Mouse (Mus musculus): ENCODE results near the gene Lrrtm3.

- no peak for TF ChIP-seq CTCF (IDR thresholded peaks at IDR 0.05)
- TF ChIP-seq POLR2A (IDR thresholded peaks at IDR 0.05; ENCODE audit: insufficient read depth, low read depth, low read length): no peak
- TF ChIP-seq EP300 (IDR thresholded peaks at IDR 0.05; ENCODE audit: insufficient read depth, low read depth, low read length): no peak
These were observed 203.5 kb downstream of the Lrrtm3 start for GRCm38 (mm10) chr10:63886449-63887088.

Data from heart, adult 2 months (tissue).